Mouse (Mus musculus) CD4-positive, CD25-positive, alpha-beta regulatory T cell, adult 9 weeks (primary cell): ENCODE results near the gene 4930469K13Rik. TPM values are rescaled to one million over a fixed set of nuclear protein-coding genes. Genes with fewer than 3 reads are reported as not detected.

Experiments
- polyA plus RNA-seq: library from polyadenylated mRNA; unstranded; fragments of 100-300 nt; shearing (Covaris generic); gene quantifications from one replicate; pipeline ENCODE4 v1.2.1, GENCODE M21; 2017

Gene 4930469K13Rik
- 3.2 TPM for polyA plus RNA-seq

DNA sequence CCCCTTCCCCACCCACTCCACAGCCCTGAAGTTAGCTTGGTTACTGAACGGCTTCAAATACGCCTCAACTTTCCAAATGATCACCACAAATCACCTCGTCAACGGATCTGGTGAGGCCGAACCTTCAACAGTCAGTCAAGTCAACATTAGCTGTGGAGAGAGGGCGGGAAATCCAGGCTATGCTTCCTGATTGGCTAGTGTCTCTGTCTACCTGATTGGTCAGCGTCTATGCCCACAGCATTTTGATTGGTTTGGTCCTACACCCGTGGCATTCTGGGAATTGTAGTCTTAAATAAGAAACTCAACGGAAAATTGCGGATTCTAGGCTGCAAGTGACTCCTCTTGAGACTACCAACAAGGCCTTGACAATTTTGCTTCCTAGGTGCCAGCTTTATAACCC, at the start of gene 4930469K13Rik:
4930469K13Rik (minus strand) TSS at position 133 of the 400 bp plus-strand sequence.

GRCm38 (mm10) chr11:34046767-34047541, 51.4 kb downstream of the 4930469K13Rik start, which contains the start of gene Lcp2:
Lcp2 (plus strand) TSS chr11:34046920.

DNA sequence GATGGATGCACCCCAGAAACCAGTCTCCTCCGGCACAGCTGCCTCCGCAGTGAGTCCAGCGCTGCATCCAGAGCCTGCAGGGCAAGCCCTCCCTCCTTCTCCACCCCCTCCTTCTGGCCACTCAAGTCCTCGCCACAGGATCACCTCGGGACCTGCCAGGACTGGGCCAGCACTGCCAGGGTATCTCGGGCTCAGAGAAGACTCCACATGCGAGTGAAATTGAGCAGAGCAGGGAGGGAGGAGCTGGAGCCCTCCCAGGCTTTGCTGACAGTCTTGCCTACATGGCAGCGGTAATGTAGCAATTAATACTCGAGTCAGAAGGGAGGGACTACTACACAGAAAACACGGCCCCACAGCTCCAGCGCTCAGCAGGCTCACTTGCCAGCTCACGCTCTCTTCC, 105.4 kb downstream of the 4930469K13Rik start, which contains the start of gene Kcnip1:
Kcnip1 (minus strand) TSS at position 215 of the 400 bp plus-strand sequence.

DNA sequence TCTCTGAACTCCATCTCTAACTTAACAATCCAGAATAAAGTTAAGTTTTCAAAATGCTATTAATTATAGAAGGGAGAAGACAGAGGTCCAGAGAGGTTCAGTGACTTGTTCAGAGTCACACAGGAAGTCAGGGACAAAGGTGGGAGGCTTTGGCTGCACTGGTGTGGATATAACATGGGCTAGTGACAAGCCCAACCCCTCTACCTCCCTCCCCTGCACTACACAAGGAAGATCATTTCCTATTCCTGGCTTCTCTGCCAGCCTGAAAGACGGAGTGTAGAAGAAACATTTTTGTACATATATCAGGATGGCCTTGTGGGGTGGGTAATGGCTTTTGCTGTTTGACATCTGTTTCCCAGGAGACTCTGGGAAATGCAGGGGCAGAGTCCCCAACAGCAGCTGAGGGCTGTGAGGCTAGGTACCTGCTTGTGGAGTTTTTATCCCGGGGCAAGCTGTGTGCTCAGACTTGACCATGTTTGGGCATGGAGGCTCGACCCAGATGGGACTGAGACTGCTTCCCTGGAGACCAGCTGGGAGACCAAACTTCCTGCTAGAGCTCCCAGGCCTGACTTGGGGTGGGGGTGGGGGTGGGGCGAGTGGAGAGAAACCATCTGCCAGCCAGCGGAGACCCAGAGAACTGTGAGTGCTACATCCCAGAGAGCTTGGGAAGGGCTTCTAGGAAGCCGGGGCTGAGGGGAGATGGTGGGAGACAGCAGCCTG, 135.5 kb downstream of the 4930469K13Rik start, which contains the start of gene Kcnmb1:
Kcnmb1 (plus strand) TSS at position 326 of the 720 bp plus-strand sequence.

Other genes with a start within 250 kb of the 4930469K13Rik start
- 0.48 TPM for gene Kcnmb1, start 135.5 kb downstream of the 4930469K13Rik start, polyA plus RNA-seq
- gene Kcnip1, start 105.4 kb downstream of the 4930469K13Rik start, polyA plus RNA-seq: 0.10 TPM
- gene Lcp2, start 51.6 kb downstream of the 4930469K13Rik start, polyA plus RNA-seq: 467 TPM
- not detected for gene Foxi1, start 109.5 kb upstream of the 4930469K13Rik start, polyA plus RNA-seq
- 5.0 TPM for gene Fam196b, start 216.3 kb upstream of the 4930469K13Rik start, polyA plus RNA-seq